Mouse (Mus musculus) megakaryocyte progenitor cell, adult 5-6 weeks (primary cell): ENCODE results near the gene Vamp4. TPM values are rescaled to one million over a fixed set of nuclear protein-coding genes. Genes with fewer than 3 reads are reported as not detected.

Experiments
- ATAC-seq: replicated peaks from 2 replicates; pipeline ENCODE4 v1.8.0; 2016; ENCODE audit warnings: mild to moderate bottlenecking, moderate TSS enrichment, inconsistent platforms; ENCODE audit not compliant: poor library complexity
- total RNA-seq, 2 experiments: library from RNA; stranded (forward) in 1 of 2; stranded (reverse) in 1 of 2; fragments of 157-497, 149-512 nt in 1 of 2; fragments of 200-1000 nt in 1 of 2; gene quantifications; 2 replicates each; pipeline versions ENCODE4 v1.2.3 to v1.2.4; 2015 to 2017

The Vamp4 gene
- total RNA-seq (2015) (39.8 and 41.7 TPM in 2 replicates), total RNA-seq (2017) (21.7 and 25.9 TPM in 2 replicates)

GRCm38 (mm10) chr1:162570260-162570748 lies at the start of gene Vamp4:
Gene Vamp4, plus strand, starts transcription at chr1:162570515.
- ATAC-seq = peak; percentile 87

DNA sequence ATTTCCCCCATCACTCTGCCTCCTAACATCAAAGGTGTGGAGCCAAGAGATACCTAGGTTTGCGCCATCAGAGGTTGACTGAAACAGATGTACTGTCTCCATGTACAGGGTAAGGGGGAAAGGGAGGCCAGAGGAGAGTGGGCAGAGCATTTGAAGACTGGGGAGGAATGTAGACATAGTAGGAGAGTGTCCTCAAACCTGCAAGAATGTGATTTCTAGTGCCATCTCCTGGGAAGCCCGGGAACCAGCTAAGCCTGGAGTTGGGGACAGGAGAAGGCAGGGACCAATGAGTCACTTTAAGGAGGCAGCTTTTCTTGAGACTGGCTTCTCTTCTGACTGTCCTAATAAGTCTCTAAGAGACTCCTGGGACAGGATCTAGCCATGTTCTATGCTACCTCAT lies 40.7 kb upstream of the Vamp4 start:
- ATAC-seq = no peak

- ATAC-seq = no peak
Measured at GRCm38 (mm10) chr1:162530666-162531065, 39.6 kb upstream of the Vamp4 start.

GRCm38 (mm10) chr1:162531584-162531983 lies 38.7 kb upstream of the Vamp4 start:
- peak; percentile 52; the same call in 1 of the 2 replicates for ATAC-seq

GRCm38 (mm10) chr1:162532330-162532729 lies 38.0 kb upstream of the Vamp4 start:
- no peak for ATAC-seq

GRCm38 (mm10) chr1:162533766-162534560 lies 36.4 kb upstream of the Vamp4 start:
- no peak for ATAC-seq

DNA sequence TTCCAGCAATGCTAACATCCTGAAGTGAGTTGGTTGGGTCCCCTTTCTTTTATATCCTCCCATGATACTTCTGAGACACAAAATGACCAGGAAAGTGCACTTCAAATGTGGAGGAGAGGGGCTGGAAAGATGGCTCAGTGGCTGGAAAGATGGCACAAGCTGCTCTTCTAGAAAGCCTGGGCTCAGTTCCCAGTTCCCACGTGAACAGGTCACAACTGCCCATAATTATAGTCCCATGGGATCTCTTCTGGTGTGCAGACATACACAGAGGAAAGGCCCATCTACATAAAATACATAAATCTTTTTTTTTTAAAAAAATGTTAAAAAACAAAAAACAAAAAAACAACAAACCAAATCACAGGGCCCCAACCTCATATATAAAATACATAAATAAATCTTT lies 27.1 kb upstream of the Vamp4 start:
- no peak for ATAC-seq

DNA sequence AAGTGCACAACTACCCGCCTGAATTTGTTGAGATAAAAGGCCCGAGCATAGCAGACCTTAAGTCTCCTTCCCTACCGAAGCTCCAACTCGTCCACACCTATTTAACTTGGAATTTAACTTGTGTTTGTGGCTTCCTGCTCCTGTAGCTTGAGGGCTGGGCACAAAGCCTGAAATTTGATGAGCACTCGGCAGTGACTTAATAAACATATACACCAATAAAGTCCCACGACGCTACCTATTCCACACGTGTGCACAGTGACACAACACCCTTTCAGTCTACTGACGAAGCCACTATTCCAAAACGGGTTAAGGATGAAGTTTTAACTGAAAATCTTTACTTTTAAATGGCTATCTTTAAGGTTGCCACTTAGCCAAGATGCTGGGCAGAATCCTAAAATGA lies 22.7 kb upstream of the Vamp4 start:
- 0 out of 2 replicates have a peak, but pooled peaks have one; percentile 9 for ATAC-seq

DNA sequence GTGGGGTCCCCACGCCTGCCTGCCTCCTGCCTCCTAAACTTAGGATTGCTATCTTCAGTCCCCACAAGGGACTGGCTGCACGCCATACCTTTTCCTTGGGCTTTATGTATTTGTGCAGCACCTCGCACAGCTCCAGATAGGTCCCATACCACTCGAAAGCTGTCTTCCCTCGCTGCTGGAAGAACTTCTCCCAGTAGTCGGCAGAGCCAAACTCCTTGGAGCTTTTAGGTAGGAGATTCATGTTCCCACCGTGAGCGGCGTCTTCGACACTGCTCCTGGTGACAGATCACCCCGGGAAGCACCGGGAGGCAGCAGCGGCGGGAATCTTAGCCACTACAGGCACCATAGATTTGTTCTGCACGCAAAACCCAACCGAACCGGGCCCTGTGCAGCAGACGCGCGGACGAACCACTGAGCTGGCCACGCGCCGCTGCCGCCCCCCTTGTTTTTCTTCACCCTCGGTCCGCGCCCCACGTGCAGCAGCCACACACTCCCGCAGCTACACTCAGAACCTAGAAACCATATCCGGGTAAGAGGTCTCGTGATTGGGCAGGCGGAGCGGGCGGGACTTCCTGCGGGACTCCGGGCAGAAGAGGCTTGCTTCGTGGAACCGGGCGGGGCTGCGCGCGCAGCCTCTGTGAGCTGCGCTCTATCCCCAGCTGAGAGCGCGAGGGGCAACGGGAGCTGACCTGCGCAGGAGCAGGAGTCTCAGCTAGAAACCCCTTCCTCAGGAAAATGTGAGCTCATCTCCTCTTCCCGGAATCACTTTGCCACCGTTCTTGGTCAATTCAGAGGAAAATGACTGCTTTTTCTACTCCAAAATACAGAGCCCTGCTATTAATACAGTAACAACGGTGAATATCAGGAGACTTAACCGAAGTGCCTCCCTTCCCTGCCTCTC lies 22.0 kb upstream of the Vamp4 start, which contains the start of gene Mettl13:
TSS of gene Mettl13 (minus strand) at position 536 of the 901 bp plus-strand sequence.
- ATAC-seq = peak; percentile 93

- ATAC-seq = no peak
Measured at GRCm38 (mm10) chr1:162548917-162549613, 21.2 kb upstream of the Vamp4 start.

DNA sequence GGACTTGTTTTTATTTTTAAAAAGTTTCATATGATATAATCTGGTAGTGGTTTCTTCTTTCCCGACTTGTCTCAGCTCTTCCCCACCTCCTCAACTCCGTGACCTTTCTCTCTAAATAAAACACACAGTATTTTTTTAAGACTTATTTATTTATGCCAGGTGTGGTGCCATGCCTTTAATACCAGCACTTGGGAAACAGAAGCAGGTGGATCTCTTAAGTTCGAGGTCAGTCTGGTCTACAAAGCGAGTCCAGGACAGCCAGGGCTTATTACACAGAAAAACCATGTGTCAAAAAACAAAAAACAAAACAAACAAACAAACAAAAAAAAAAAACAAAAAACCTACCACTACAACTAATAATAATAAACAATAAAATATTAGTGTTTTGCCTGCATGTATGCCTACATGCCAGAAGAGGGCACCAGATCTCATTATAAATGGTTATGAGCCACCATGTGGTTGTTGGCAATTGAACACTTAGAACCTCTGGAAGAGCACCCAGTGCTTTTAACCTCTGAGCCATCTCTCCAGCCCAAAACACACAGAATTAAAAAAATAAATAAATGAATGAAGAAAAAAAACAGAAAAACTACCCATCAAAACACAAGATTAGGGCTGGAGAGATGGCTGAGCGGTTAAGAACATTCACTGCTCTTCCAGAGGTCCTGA lies 20.6 kb upstream of the Vamp4 start:
- 0 out of 2 replicates have a peak, but pooled peaks have one; percentile 17 for ATAC-seq

- ATAC-seq = no peak
Measured at GRCm38 (mm10) chr1:162552956-162553355, 17.4 kb upstream of the Vamp4 start.

DNA sequence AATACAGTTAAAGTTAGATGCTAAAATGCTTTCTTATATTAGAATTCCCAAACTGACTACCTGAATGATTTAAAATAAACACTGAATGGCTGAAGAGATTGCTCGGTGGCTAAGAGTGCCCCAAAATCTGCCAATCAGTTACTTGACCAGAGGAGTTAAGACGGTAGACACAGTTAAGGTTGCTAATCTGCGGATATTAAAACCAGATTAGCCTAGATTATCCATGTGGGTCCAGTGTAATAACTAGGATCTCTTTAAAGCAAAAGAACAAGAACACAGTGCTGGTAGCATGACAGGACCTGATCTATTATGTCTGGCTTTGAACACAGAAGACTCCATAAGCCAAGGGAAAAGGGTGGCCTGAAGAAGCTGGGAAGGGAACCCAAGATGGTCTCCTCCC lies 16.1 kb upstream of the Vamp4 start:
- no peak for ATAC-seq

- ATAC-seq = peak; percentile 68
Measured at GRCm38 (mm10) chr1:162563236-162563635, 7.1 kb upstream of the Vamp4 start.

GRCm38 (mm10) chr1:162564992-162565391 lies 5.3 kb upstream of the Vamp4 start:
- ATAC-seq = peak; percentile 90

GRCm38 (mm10) chr1:162567351-162567750 lies 3.0 kb upstream of the Vamp4 start:
- no peak for ATAC-seq

GRCm38 (mm10) chr1:162570931-162571601 lies 751 bp downstream of the Vamp4 start:
- peak; percentile 55 for ATAC-seq

GRCm38 (mm10) chr1:162575098-162575497 lies 4.8 kb downstream of the Vamp4 start:
- no peak for ATAC-seq

GRCm38 (mm10) chr1:162582884-162583283 lies 12.6 kb downstream of the Vamp4 start:
- ATAC-seq = 0 out of 2 replicates have a peak, but pooled peaks have one; percentile 39

- ATAC-seq = no peak
Measured at GRCm38 (mm10) chr1:162586282-162586681, 16.0 kb downstream of the Vamp4 start.
